8 mouse cellular contexts compared by ENCODE assay signal in genomic region chr5:33438214-33438613, GRCm38 (mm10). TPM values are rescaled to one million over a fixed set of nuclear protein-coding genes. Genes with fewer than 3 reads are reported as not detected.
A peak's percentile ranks its signal among the peaks of the same experiment; 100 is the strongest.
DNase-seq lines count a peak whose midpoint lies in the region; ATAC-seq lines count a peak whose summit lies in the region.

No protein-coding gene starts in this region.

- peak; percentile 66 to 76 for DNase-seq in cerebellum, postnatal 10 days
- DNase-seq in cerebellum, adult 9-11 months: no peak
- peak; percentile 34 for DNase-seq in brain, adult 2 months (ENCODE audit: low read depth, low spot score)
- peak; percentile 99 for DNase-seq in gastrocnemius, postnatal 10 days
- DNase-seq in left cerebral cortex, postnatal 36 days (ENCODE audit: low spot score in 2 of 2): peak; percentile 26 to 54
- peak; percentile 94 for DNase-seq in mesoderm, embryonic 11.5 days (ENCODE audit: low read depth, low spot score)

- H3K27me3 ChIP-seq in intestine, embryonic 16.5 days (replicated peaks; ENCODE audit: control insufficient read depth, insufficient read depth, low read length): peaks cover 60% of the 10 kb centered on the region
- peaks cover 65% of the 10 kb centered on the region for H3K27me3 ChIP-seq in stomach, embryonic 16.5 days (ENCODE audit: control insufficient read depth, insufficient read depth, low read length)

- peak; percentile 83 for ATAC-seq in intestine, embryonic 16.5 days
- ATAC-seq in stomach, embryonic 16.5 days (ENCODE audit: insufficient read depth, low FRiP score): peak; percentile 81

- intact Hi-C loops in left cerebral cortex, postnatal 36 days (cut with DNase I): loop anchor here (10.0 kb wide), 1 partner anchor 1957 kb away; no protein-coding TSS in a partner anchor

- no peaks in the 10 kb centered on the region for H3K9me3 ChIP-seq in intestine, embryonic 16.5 days (ENCODE audit: control insufficient read depth, low read length)
- H3K9me3 ChIP-seq in stomach, embryonic 16.5 days (replicated peaks; ENCODE audit: control insufficient read depth, low read length): no peaks in the 10 kb centered on the region

- 3% methylated on average over 23 of the region's 23 CpGs for WGBS in intestine, embryonic 16.5 days
- 2% methylated on average over 23 of the region's 23 CpGs for WGBS in stomach, embryonic 16.5 days

- no peak overlapping the region for H3K4me3 ChIP-seq in intestine, embryonic 16.5 days (ENCODE audit: low read length)
- H3K4me3 ChIP-seq in stomach, embryonic 16.5 days (replicated peaks; ENCODE audit: low read length): no peak overlapping the region

- H3K36me3 ChIP-seq in intestine, embryonic 16.5 days (ENCODE audit: control insufficient read depth, insufficient read depth, low read length): no peaks in the 10 kb centered on the region
- no peaks in the 10 kb centered on the region for H3K36me3 ChIP-seq in stomach, embryonic 16.5 days (ENCODE audit: control insufficient read depth, insufficient read depth, low read length)

- no peak overlapping the region for H3K4me2 ChIP-seq in intestine, embryonic 16.5 days (ENCODE audit: low read depth, low read length)
- H3K4me2 ChIP-seq in stomach, embryonic 16.5 days (ENCODE audit: low read depth, low read length): no peak overlapping the region

- H3K27ac ChIP-seq in intestine, embryonic 16.5 days (ENCODE audit: low read length): no peak overlapping the region
- no peak overlapping the region for H3K27ac ChIP-seq in stomach, embryonic 16.5 days (ENCODE audit: low read length)

- peaks cover 14% of the 10 kb centered on the region for H3K4me1 ChIP-seq in intestine, embryonic 16.5 days (ENCODE audit: control insufficient read depth, insufficient read depth, low read length)
- 0 out of 2 replicates have a peak, but pooled peaks cover 4% of the 10 kb centered on the region for H3K4me1 ChIP-seq in stomach, embryonic 16.5 days (ENCODE audit: control insufficient read depth, insufficient read depth, low read length)

- H3K9ac ChIP-seq in intestine, embryonic 16.5 days (ENCODE audit: low read depth, low read length): no peak overlapping the region
- no peak overlapping the region for H3K9ac ChIP-seq in stomach, embryonic 16.5 days (ENCODE audit: low read length)

RNA-seq across cellular contexts. Expression of gene Nkx1-1, which starts 4.4 kb away (rescaled TPM):
- not detected for total RNA-seq in gastrocnemius, postnatal 10 days (2021)
- polyA plus RNA-seq in intestine, embryonic 16.5 days (2015; fragmentation: Nextera tagmentation; extraction: Ambion mirVana): not detected in 2 replicates
- not detected for total RNA-seq in left cerebral cortex, postnatal 36 days (2021)
- polyA plus RNA-seq in stomach, embryonic 16.5 days (2015; fragmentation: Nextera tagmentation; extraction: Ambion mirVana): not detected in 2 replicates

RNA-seq across cellular contexts. Expression of gene Uvssa, which starts 59.9 kb away (rescaled TPM):
- 1 to 10 TPM; 5.6 to 7.4 TPM for total RNA-seq in gastrocnemius, postnatal 10 days (2021)
- 5.7 and 5.9 TPM in 2 replicates for polyA plus RNA-seq in intestine, embryonic 16.5 days (2015; fragmentation: Nextera tagmentation; extraction: Ambion mirVana)
- 1 to 10 TPM; 5.6 to 7.2 TPM for total RNA-seq in left cerebral cortex, postnatal 36 days (2021)
- 9.5 and 9.8 TPM in 2 replicates for polyA plus RNA-seq in stomach, embryonic 16.5 days (2015; fragmentation: Nextera tagmentation; extraction: Ambion mirVana)
